Mouse (Mus musculus) brain, adult 2 months (tissue): ENCODE data around the gene Hoga1.
A peak's percentile ranks its signal among the peaks of the same experiment; 100 is the strongest.

ENCODE experiments used
- DNase-seq: peaks from one replicate; pipeline ENCODE4 v3.0.0; 2011; ENCODE audit warnings: low read depth, low spot score

Hoga1 gene

DNA sequence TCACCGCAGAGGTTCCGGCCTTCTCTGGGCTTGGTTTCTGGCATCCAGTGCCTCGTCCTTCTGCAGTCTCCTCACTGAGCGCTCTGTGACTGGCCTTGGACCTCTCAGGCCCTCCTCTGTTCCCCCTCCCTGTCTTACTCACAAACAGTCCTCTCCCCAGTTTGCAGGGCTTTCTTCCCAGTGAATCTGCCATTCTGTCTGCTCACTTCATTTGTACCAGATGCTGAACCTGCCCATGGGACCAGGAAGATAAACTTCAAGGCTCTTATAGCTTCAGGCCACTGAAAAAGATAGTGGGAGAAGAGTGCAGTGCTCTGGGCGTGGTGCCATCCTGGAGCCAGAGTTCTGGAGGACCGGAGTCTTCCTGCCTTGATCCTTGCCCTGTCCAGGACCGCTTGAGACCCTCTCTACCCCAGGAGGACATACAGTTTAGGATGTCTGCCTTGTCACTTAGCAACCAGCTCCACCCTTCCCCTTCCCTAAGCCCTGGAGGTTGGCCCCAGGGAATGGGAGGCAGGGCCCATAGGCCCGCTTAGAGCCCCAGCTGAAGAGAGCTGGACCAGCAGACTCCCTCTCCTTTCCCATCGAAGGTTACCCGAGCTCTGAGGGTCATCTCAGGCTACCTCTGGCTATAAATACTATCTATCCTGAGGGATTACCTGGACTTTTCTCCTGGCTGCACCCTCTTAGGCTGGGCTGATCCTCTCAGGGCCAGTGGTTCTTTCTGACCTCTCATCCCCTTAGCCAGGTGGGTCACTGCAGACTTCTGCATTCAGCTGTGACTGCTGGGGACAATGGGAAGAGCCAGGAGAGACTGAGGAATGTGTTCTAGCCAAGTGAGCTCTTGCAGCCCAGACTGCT is 23.5 kb upstream of the Hoga1 start:
- no peak for DNase-seq

DNA sequence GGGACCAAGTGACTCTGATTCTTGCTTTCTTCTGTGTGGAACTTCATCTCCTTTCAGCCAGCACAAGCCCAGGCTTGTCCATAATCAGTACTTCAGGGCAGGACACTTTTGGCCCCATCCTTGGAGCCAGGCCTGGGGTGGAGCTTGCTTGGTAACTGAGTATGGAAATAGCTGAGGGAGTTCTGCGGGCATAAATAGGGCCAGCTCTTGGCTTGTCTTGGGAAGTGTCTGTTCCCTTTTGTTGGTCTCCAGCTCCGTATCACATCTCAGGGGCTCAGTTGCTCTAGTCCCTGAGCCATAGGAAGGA is 22.9 kb upstream of the Hoga1 start:
- DNase-seq: no peak

GRCm38 (mm10) chr19:42026158-42026557 is 19.3 kb upstream of the Hoga1 start:
- DNase-seq: peak; percentile 89

DNA sequence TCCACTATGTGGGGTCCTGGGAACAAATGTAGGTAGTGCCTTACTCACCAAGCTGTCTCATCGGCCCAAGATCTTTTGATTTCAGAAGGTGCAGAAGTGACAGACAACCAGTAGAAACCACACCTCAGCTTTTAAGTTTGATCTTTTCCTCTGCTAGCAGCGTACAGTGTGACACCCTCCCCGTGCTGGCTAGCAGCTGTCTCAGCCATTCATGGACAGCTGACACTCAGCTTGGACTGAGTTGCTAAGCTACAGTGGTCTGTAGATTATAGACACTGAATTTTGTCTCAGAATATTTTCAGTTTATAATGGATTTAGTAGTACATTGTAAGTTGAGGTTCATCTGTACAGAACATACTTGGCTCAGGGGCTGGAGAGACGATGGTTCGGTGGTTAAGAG is 14.3 kb upstream of the Hoga1 start:
- no peak for DNase-seq

DNA sequence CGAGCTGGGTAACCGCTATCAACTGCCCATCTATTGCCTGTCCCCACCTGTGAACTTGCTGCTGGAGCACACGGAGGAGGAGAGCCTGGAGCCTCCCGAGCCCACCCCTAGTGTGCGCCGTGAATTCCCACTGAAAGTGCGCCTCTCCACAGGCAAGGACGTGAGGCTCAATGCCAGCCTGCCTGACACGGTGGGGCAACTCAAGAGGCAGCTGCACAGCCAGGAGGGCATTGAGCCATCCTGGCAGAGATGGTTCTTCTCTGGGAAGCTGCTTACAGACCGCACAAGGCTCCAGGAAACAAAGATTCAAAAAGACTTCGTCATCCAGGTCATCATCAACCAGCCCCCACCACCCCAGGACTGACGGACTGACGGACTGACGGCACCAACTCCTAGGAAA is 11.8 kb upstream of the Hoga1 start:
- no peak for DNase-seq

- peak; percentile 39 for DNase-seq
Measured at GRCm38 (mm10) chr19:42034146-42034775, 11.1 kb upstream of the Hoga1 start.

GRCm38 (mm10) chr19:42034881-42035455 is 10.4 kb upstream of the Hoga1 start:
- peak; percentile 66 for DNase-seq

- peak; percentile 97 for DNase-seq
Measured at GRCm38 (mm10) chr19:42035456-42036248, 9.8 kb upstream of the Hoga1 start, which contains the start of gene Ankrd2. TSS of gene Ankrd2 (plus strand) at chr19:42036000.

DNA sequence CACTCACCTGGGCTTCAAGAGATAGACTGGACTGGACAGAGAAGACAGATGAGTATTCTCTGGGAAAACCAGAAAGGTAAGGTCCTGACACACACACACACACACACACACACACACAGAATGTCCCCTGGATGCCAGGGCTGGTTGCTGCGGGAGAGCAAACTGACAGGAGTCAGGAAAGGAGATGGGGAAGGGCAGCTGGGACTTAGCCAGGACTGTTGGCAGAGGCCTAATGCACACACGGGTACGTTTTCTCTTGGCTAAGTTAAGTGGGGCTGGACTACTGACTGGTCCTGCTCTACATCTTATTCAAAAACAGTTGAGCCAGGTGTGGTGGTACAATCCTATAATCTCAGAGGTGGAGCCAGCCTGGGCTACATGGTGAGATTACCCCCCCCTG is 9.1 kb upstream of the Hoga1 start:
- no peak for DNase-seq

- no peak for DNase-seq
Measured at GRCm38 (mm10) chr19:42037167-42037702, 8.2 kb upstream of the Hoga1 start.

- no peak for DNase-seq
Measured at GRCm38 (mm10) chr19:42038310-42038709, 7.1 kb upstream of the Hoga1 start.

GRCm38 (mm10) chr19:42043988-42044387 is 1.4 kb upstream of the Hoga1 start:
- DNase-seq: no peak

DNA sequence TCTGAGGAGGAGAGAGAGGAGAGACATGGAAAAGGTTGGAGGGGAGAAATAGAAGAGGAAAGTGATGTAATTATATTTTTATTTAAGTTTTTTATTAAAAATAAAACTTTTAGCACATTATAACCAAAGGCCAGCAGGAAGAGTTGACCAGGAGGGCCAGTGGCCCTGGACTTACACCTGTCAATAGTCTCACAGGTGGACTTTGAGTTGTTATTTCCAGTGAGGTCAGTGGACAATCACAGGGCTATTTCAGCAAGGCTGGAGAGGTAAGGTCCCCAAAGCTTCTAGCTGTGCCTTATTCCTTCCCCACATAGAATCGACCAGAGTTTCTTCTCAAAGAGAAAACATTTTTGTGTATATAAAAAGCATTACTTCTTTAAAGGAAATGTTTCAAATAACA is 4.8 kb downstream of the Hoga1 start:
- no peak for DNase-seq

DNA sequence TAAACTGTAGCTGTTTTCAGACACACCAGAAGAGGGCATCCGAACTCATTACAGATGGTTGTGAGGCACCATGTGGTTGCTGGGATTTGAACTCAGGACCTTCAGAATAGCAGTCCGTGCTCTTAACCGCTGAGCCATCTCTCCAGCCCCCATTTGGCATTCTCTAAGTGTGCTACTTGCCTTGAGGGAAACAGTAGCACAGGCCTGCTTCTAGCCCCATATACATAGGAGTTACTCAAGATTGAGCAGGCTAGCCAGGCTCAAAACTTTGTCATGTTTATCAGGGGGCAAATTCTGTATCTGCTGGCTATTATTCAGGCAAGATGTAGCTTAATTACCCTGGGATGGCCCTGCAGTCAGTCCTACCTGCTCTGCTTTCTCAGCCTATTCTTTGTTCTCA is 5.9 kb downstream of the Hoga1 start:
- no peak for DNase-seq

GRCm38 (mm10) chr19:42051948-42052347 is 6.5 kb downstream of the Hoga1 start, which contains the start of gene 4933411K16Rik:
TSS of gene 4933411K16Rik (plus strand) at chr19:42052248.
- no peak for DNase-seq

DNA sequence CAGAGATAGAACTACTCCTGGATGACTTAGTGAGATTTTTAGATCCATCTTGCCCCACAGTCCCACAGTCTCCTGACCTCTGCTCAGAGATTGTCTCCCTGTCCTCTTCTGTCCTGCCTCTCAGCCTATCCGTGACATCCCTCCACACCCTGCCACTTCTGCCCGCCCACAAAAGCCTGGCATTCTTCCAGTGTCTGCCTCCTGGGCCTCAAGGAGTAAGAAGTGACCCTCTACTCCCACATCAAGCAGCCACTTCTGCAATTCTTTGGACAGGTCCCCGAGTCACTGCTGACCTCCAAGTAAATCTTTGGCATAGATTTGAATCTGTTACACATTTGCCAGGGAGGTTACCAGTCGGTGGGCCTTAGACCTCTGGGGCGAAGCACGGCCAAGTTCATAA is 8.8 kb downstream of the Hoga1 start:
- no peak for DNase-seq

- DNase-seq: no peak
Measured at GRCm38 (mm10) chr19:42055881-42056280, 10.5 kb downstream of the Hoga1 start.

DNA sequence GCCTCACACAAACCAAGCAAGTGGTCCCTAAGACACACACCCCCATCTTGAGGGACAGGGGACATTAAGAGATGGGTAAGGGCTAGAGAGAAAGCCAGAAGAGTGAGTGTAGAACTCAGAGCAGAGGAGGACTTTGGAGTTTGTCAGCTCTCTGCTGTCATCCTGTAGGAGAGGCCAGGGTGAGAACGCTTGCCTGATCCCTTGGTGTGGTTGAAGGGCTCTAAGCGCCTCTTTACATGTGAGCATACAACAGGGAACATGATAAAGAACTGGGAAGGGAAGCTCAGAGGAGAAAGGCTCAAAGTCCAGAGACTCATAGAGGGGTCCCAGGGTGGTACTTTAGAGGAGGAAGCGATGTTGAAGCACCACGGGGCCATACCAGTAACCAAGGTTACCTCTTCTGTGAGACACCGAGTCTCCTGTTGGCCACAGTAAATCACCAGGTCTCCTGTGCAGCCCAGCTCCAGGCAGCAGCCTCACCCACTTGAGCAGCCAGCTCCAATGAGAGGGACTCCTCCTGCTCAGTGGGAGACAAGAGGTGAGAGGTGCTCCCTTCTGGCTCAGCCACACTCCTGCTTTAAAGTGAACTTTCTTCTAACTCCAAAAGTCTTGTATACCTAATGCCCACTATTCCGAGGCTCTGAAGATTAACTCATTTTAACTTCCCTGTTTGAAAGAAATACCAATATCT is 11.5 kb downstream of the Hoga1 start:
- DNase-seq: no peak

- DNase-seq: peak; percentile 60
Measured at GRCm38 (mm10) chr19:42058426-42058825, 13.0 kb downstream of the Hoga1 start.

DNA sequence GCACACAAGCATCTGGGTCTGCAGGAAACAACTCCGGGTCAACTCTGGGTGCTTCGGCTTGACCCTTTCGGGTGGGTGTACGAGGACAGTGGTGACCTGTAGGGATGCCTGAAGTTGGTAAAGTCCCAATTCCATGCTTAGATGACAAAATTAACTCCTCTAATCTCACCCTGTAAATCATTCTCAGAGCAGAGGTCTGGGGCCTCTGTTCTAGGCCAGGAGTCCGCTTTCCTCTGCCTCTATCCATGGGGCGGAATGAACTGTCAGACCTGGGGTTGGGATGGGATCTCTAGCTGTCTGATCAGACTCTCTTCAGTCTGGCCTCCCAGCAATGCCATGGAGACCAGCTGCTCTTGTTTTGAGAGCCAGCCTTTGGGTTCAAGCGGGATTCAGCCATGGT is 16.0 kb downstream of the Hoga1 start:
- no peak for DNase-seq
